Mouse (Mus musculus): ENCODE results near the gene Trim23.

DNA sequence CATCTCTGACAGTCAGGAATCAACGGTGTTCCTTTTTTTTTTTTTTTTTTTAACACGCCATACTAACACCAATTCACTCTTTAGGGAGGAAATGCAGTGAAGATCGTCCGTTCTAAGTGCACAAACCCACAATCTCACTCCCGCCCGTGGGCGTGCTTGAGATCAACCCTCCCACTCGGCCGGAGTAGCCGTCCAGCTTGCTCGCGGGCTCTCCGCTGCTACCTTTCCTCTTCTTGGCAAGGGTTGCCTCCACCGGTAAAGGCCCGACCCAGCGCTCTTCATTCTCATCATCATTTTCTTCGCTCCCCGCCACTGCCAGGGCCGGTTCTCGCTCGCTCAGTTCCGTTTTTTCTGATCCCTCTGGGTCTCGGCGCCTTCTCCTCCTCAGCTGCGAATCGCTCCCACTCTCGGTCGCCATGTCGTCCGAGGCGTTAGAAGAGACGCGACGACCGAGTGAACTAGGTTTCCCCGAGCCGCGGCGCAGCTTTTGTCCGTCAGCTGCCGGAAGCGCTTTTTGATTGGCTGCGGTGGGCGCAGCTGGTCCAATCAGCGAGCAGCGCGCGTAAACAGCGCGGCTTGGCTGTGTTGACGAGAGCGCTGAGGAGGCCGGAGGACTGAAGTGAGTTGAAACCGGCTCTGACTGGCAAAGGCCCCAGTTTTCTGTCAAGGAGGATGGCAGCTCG is 49.9 kb downstream of the Trim23 start, which contains the start of the genes Cenpk and Ppwd1:
- TF ChIP-seq CTCF (IDR thresholded peaks at IDR 0.05; ENCODE audit: borderline replicate concordance, insufficient read depth, low read length) (no peak), POLR2A (IDR thresholded peaks at IDR 0.05; ENCODE audit: low read depth, low read length) (peak; percentile 96)

Data from embryonic fibroblast, embryonic 13.5 days (primary cell).